Mouse (Mus musculus): ENCODE measurements around the gene Ap5b1.

DNA sequence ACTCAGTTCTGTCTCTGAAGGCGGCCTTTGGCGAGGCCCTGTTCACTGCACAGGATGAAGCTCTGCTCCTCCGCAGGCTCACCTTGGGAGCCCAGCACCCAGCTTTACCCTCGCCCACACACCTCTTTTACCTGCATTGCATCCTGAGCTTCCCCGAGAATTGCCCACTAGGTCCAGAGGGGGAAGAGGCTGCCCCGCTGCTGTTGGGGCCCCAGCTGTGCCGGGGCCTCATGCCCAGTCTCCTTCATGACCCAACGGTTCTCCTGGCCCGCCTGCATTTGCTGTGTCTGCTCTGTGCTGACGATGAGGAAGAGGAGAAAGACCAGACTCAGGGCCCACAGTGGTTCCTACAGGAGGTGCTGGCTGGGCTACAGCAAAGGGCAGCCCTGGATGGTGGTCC lies 1.7 kb downstream of the Ap5b1 start:
- TF ChIP-seq GATA1 (IDR thresholded peaks at IDR 0.05; ENCODE audit: borderline replicate concordance, low read length) (no peak), FLI1 (IDR thresholded peaks at IDR 0.05; ENCODE audit: low read length) (no peak)
